Mouse (Mus musculus) intestine, embryonic 14.5 days (tissue): ENCODE measurements around the gene Xlr3c. TPM values are rescaled to one million over a fixed set of nuclear protein-coding genes. Genes with fewer than 3 reads are reported as not detected.
"Not testable (repeated sequence)": the region's sequence is repeated elsewhere in the genome, so short reads cannot be mapped to it uniquely, and the experiment has no call there.

ENCODE experiments used
- ATAC-seq: fragments of 200-750 bp; cut with Nextera tagmentation; replicated peaks from 2 replicates; pipeline ENCODE4 v1.8.0; 2017; ENCODE audit warnings: low read depth, moderate number of reproducible peaks, moderate TSS enrichment, moderate library complexity; ENCODE audit not compliant: low FRiP score, low TSS enrichment
- DNase-seq: peaks from one replicate; pipeline ENCODE4 v3.0.0-alpha.2; 2018; ENCODE audit warnings: low spot score
- H3K27ac ChIP-seq: fragments of 300-500 bp; sonication (generic); 2 replicates; pipeline ENCODE4 v1.5.1; 2014; ENCODE audit warnings: low read depth, mild to moderate bottlenecking, control low read depth
- H3K27me3 ChIP-seq: fragments of 300-500 bp; sonication (generic); replicated peaks from 2 replicates; pipeline ENCODE4 v1.6.1; 2014; ENCODE audit warnings: low read length, control low read depth; ENCODE audit not compliant: control insufficient read depth, insufficient read depth
- H3K36me3 ChIP-seq: fragments of 300-500 bp; sonication (generic); 2 replicates; pipeline ENCODE4 v1.6.1; 2014; ENCODE audit warnings: low read length, control low read depth; ENCODE audit not compliant: control insufficient read depth, insufficient read depth
- H3K4me1 ChIP-seq: fragments of 300-500 bp; sonication (generic); replicated peaks from 2 replicates; pipeline ENCODE4 v1.6.1; 2014; ENCODE audit warnings: low read length, control low read depth, mixed read lengths; ENCODE audit not compliant: control insufficient read depth, insufficient read depth
- H3K4me2 ChIP-seq: fragments of 300-500 bp; sonication (generic); 2 replicates; pipeline ENCODE4 v1.6.1; 2014; ENCODE audit warnings: low read length
- H3K4me3 ChIP-seq: fragments of 300-500 bp; sonication (generic); 2 replicates; pipeline ENCODE4 v1.5.1; 2014; ENCODE audit warnings: low read depth, low read length, control low read depth, mixed read lengths
- H3K9ac ChIP-seq: fragments of 300-500 bp; sonication (generic); 2 replicates; pipeline ENCODE4 v1.6.1; 2014; ENCODE audit warnings: mild to moderate bottlenecking, low read length
- H3K9me3 ChIP-seq: fragments of 300-500 bp; sonication (generic); 2 replicates; pipeline ENCODE4 v1.6.1; 2016; ENCODE audit warnings: low read length, control low read depth; ENCODE audit not compliant: control insufficient read depth
- WGBS: fragments of 180-500 bp; shearing (Covaris S2); extraction: QIAGEN DNeasy Blood & Tissue Kit; methylation state at CpG from one replicate; pipeline ENCODE4 v1.1.7; 2014; 5-methylcytosine and 5-hydroxymethylcytosine counted together
- polyA plus RNA-seq: library from polyadenylated mRNA; unstranded; fragments of >200 nt; fragmentation: Nextera tagmentation; extraction: Ambion mirVana; gene quantifications from 2 replicates; pipeline ENCODE4 v1.2.1, GENCODE M21; 2014

Gene Xlr3c
- polyA plus RNA-seq, result not detected in 2 replicates

DNA sequence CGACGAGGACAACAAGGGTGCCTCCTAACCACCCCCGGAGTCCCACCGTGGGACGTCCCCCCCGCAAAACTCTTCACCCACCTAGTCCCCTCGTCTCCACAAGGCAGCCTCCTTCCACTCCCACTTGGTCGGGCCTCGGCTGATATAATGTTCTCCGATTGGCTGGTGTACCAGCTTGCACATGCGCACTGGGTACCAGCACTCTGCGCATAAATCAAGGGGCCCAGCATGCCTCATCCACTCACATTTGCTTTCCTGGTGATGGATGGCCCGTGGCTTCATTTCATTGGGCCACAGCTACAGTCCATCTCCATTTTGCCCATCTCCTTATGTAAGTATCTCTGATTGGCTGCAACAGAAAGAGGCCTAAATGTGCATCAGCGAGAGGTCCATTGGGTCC lies at the start of gene Xlr3c:
Gene Xlr3c (minus strand): TSS at position 121 of the 400 bp plus-strand sequence.
- H3K4me2 ChIP-seq, H3K4me3 ChIP-seq, H3K36me3 ChIP-seq, H3K27ac ChIP-seq, ATAC-seq, H3K27me3 ChIP-seq, H3K4me1 ChIP-seq, H3K9ac ChIP-seq, DNase-seq, H3K9me3 ChIP-seq: not testable (repeated sequence)
- WGBS, result 86% methylated on average over 12 of the region's 14 CpGs

DNA sequence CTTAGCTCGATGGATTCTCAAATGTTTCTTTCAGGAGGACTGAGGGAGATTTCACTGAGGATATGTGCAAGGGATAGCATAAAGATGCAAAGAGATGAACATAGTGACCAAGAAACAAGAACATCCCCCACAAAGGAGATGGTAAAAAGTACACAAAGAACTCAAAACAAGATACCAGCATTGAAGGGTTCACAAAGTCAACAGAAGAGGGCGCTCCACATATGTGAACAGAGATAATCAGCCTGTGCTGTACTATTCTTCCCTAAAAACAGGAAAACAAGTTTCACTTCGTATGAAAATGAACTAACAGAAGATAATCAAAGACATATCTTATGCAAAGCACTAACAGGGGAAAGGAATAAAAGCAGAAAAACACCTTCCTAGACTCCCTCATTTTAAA lies 47.3 kb upstream of the Xlr3c start:
- 39% methylated on average over 3 of the region's 3 CpGs for WGBS
- H3K4me3 ChIP-seq, result no peak overlapping the region
- DNase-seq, result no peak
- no peak overlapping the region for H3K9ac ChIP-seq
- H3K9me3 ChIP-seq, result no peaks in the 10 kb centered on the region
- H3K36me3 ChIP-seq, result no peaks in the 10 kb centered on the region
- no peak for ATAC-seq
- no peaks in the 10 kb centered on the region for H3K27me3 ChIP-seq
- H3K4me1 ChIP-seq, result no peaks in the 10 kb centered on the region
- H3K27ac ChIP-seq, result no peak overlapping the region
- no peak overlapping the region for H3K4me2 ChIP-seq

DNA sequence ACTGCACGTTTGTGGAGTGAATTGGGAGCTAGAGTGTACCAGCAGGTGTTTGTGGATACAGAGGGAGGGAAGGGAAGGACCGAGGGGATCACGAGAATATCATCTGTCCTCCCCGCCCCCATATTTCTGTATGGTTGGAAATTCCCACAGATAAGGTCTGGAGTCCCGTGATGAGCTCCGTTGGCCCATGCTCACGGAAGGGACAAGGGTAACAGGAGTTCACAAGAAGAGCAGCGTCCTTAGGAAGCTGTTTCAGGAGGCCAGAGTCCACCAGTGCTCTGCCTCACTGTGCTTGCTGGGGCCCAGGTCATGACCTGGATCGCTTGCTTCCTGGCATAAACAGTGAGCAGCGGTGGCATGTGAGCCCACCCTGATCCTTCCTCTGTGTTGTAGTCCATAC lies 30.6 kb upstream of the Xlr3c start:
- not testable (repeated sequence) for H3K9ac ChIP-seq, H3K4me1 ChIP-seq, DNase-seq, H3K27me3 ChIP-seq, H3K4me2 ChIP-seq, H3K27ac ChIP-seq, H3K4me3 ChIP-seq, H3K9me3 ChIP-seq, H3K36me3 ChIP-seq, ATAC-seq
- 55% methylated on average over 7 of the region's 10 CpGs for WGBS

DNA sequence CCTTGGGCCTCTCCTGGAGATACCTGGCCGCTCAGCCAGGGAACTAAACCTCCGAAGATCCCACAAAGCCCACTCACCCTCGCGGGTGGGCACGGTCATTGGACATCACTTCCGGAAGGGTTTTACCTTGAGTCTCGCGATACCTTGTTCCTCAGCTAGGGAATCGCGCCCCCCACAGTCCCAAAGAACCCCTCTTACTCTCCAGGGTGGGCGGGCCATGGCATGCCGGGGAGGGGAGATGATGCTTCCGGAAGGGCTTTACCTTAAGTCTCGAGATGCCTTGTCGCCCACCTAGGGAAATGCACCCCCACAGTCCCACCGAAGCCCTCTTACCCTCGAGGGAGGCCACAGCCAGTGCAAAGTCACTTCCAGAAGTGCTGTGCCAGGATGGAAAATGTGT lies 27.7 kb upstream of the Xlr3c start, which contains the start of the genes Xlr5a and Xlr5c:
Gene Xlr5a (minus strand): TSS at position 101 of the 400 bp plus-strand sequence.
Gene Xlr5c (minus strand): TSS at position 101 of the 400 bp plus-strand sequence.
- 90% methylated on average over 12 of the region's 17 CpGs for WGBS
- H3K4me3 ChIP-seq, H3K4me2 ChIP-seq, H3K36me3 ChIP-seq, H3K27me3 ChIP-seq, H3K4me1 ChIP-seq, ATAC-seq, H3K27ac ChIP-seq, H3K9me3 ChIP-seq, H3K9ac ChIP-seq, DNase-seq: not testable (repeated sequence)

DNA sequence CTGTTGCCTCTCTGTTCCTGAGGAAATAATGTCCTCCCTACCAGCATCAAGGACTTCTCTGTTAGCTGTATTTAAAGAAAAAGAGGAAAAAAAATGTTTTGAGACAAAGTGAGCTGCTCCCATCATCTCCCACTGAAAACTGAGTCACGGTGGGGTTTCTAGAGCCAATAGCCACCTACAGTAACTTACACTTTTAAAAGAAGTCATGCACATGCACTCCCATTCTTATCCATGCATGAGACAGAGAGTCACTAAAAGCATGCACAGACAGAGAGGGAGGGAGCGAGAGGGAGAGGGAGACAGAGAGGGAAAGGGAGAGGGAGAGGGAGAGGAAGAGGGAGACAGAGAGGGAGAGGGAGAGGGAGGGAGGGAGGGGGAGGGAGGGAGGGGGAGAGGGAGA lies 2.8 kb downstream of the Xlr3c start:
- H3K27me3 ChIP-seq, H3K4me1 ChIP-seq, H3K36me3 ChIP-seq, DNase-seq, H3K9me3 ChIP-seq, ATAC-seq, H3K4me3 ChIP-seq, H3K9ac ChIP-seq, H3K27ac ChIP-seq, H3K4me2 ChIP-seq: not testable (repeated sequence)
- WGBS, result 86% methylated on average over 1 of the region's 2 CpGs

DNA sequence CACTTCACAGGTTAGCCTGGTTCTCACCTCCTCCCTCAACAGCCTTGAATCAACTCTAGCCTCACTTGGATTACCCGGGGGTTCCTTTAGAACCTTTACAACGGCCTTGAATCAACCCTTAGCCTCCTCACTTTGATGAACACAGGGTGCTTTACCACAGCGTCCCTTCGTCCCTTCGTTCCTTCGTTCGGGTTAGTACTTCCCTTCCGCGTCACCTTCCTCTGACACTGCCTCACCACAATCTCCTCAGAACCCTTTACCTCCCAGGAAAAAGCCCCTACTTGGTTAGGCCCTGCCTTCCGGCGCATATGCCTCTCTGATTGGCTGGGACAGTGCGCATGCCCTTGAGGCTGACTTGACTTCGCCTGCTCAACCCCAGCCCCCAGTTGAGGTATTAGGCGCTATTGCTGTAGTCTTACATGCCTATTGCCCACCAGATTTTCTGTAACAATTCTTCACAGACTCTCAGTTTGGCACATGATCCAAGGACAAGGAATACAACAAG lies 22.3 kb downstream of the Xlr3c start, which contains the start of gene Xlr4c:
Gene Xlr4c (minus strand): TSS at position 310 of the 505 bp plus-strand sequence.
- WGBS, result 79% methylated on average over 10 of the region's 14 CpGs
- H3K27me3 ChIP-seq, H3K36me3 ChIP-seq: not testable (repeated sequence)

DNA sequence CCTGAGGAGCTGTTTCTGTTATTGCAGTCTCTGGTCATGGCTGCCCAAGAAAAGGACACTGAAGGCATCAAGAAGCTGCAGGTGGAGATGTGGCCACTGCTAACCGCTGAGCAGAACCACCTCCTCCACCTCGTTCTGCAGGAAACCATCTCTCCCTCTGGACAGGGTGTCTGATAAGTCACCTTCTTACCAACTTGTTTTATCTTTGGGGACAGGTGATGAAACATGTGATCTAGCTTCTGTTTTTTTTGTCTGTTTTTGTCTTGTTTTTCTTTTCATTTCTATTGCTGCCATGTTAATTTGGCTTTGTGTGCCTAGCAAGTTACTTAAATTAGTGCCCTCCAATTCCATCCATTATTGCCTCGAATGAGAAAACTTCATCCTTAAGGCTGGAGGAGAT lies 35.9 kb downstream of the Xlr3c start:
- H3K27ac ChIP-seq, result no peak overlapping the region
- peaks cover 5% of the 10 kb centered on the region; the same call in 1 of the 2 replicates for H3K27me3 ChIP-seq
- DNase-seq (no peak), ATAC-seq (no peak)
- peak overlapping the region; percentile 67 for H3K4me2 ChIP-seq
- H3K4me3 ChIP-seq, result peak overlapping the region; percentile 55
- H3K36me3 ChIP-seq, result no peaks in the 10 kb centered on the region
- H3K9me3 ChIP-seq, result no peaks in the 10 kb centered on the region
- peak overlapping the region; percentile 56 for H3K9ac ChIP-seq
- H3K4me1 ChIP-seq, result no peaks in the 10 kb centered on the region
- WGBS, result 32% methylated on average over 3 of the region's 3 CpGs

More for the DNA sequence above, 22.3 kb downstream of the Xlr3c start, which contains the start of gene Xlr4c:
- H3K9ac ChIP-seq, DNase-seq, H3K4me1 ChIP-seq, H3K9me3 ChIP-seq, H3K27ac ChIP-seq, ATAC-seq, H3K4me3 ChIP-seq, H3K4me2 ChIP-seq: not testable (repeated sequence)

DNA sequence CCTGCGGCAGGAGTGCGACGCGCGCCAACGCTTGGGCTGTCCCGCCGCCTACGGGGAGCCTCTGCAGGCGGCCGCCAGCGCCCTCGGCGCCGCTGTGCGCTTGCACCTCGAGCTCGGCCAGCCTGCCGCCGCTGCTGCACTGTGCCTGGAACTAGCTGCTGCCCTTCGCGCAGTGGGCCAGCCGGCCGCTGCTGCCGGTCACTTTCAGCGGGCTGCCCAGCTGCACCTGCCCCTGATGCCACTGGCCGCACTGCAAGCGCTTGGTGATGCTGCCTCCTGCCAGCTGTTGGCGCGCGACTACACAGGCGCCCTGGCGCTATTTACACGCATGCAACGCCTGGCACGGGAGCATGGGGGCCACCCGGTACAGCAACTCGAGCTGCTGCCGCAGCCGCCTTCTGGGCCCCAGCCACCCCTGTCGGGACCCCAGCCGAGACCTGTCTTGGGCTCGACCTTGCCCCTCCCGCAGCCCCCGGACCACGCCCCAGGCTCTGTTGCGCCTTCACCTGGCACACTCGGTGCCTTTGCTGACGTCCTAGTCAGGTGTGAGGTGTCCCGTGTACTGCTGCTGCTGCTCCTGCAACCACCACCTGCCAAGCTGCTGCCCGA lies 36.5 kb downstream of the Xlr3c start:
- peak overlapping the region; percentile 78 for H3K27ac ChIP-seq
- H3K4me3 ChIP-seq, result peak overlapping the region; percentile 55
- 13% methylated on average over 44 of the region's 51 CpGs for WGBS
- peak overlapping the region; percentile 67 for H3K4me2 ChIP-seq
- peaks cover 5% of the 10 kb centered on the region; the same call in 1 of the 2 replicates for H3K27me3 ChIP-seq
- no peaks in the 10 kb centered on the region for H3K4me1 ChIP-seq
- DNase-seq (peak; percentile 72), ATAC-seq (peak; percentile 65)
- no peaks in the 10 kb centered on the region for H3K9me3 ChIP-seq
- H3K9ac ChIP-seq, result peak overlapping the region; percentile 56
- H3K36me3 ChIP-seq, result no peaks in the 10 kb centered on the region
